ENCODE assay signal across 9 mouse cellular contexts in genomic region chr12:76016123-76017101, GRCm38 (mm10).
DNase-seq lines count a peak whose midpoint lies in the region; ATAC-seq and TF ChIP-seq lines count a peak whose summit lies in the region.
"Had no signal": no experiment of that assay in that cellular context is flagged by ENCODE, and none has a peak within 500 bp of the region (broad histone marks: within the 10 kb centered on the region; RNA-seq: fewer than 3 reads in every experiment).

No protein-coding gene starts in this region.

- H3K4me1 ChIP-seq in kidney, embryonic 14.5 days (ENCODE audit: control insufficient read depth, insufficient read depth, low read length): no peaks in the 10 kb centered on the region
- no peaks in the 10 kb centered on the region for H3K4me1 ChIP-seq in limb, embryonic 14.5 days (ENCODE audit: control insufficient read depth, insufficient read depth, low read length)

- H3K9me3 ChIP-seq in kidney, embryonic 14.5 days (ENCODE audit: control insufficient read depth, low read length): no peaks in the 10 kb centered on the region
- no peaks in the 10 kb centered on the region for H3K9me3 ChIP-seq in limb, embryonic 14.5 days (ENCODE audit: control insufficient read depth, low read length)
- H3K9me3 ChIP-seq: limb, embryonic 15.5 days had no signal

- peaks cover 9% of the 10 kb centered on the region; the same call in 1 of the 2 replicates for H3K36me3 ChIP-seq in kidney, embryonic 14.5 days (ENCODE audit: control insufficient read depth, insufficient read depth, low read length)
- H3K36me3 ChIP-seq in limb, embryonic 14.5 days (ENCODE audit: control insufficient read depth, insufficient read depth, low read length): peaks cover 16% of the 10 kb centered on the region

- no peak overlapping the region for H3K9ac ChIP-seq in kidney, embryonic 14.5 days (ENCODE audit: low read depth, low read length)
- no peak overlapping the region for H3K9ac ChIP-seq in limb, embryonic 14.5 days (ENCODE audit: low read depth, low read length, severe bottlenecking)
- H3K9ac ChIP-seq: limb, embryonic 15.5 days had no signal

- no peak for TF ChIP-seq POLR2A in limb, embryonic 14.5 days (IDR thresholded peaks at IDR 0.05; ENCODE audit: borderline replicate concordance, extremely low read depth, insufficient read depth, insufficient read length)

- ATAC-seq in kidney, embryonic 14.5 days (ENCODE audit: low FRiP score, low TSS enrichment): peak; percentile 76
- ATAC-seq in limb, embryonic 14.5 days (ENCODE audit: low FRiP score, low read depth): no peak

- H3K4me3 ChIP-seq in kidney, embryonic 14.5 days (ENCODE audit: low read length): no peak overlapping the region
- no peak overlapping the region for H3K4me3 ChIP-seq in limb, embryonic 14.5 days (replicated peaks; ENCODE audit: low read length)
- H3K4me3 ChIP-seq: limb, embryonic 15.5 days had no signal

- peak; percentile 91 for DNase-seq in B cell, adult 2 months
- DNase-seq in R1 (ENCODE audit: low read depth, low spot score): peak; percentile 82
- peak; percentile 89 to 92 for DNase-seq in cerebellum, postnatal 14 days
- peak; percentile 83 for DNase-seq in gastrocnemius, postnatal 10 days
- DNase-seq in limb, embryonic 14.5 days (ENCODE audit: low spot score): peak; percentile 73
- DNase-seq in retina, postnatal 7 days (ENCODE audit: low read depth, low spot score): peak; percentile 57
- peak; percentile 67 to 72 for DNase-seq in thymus, postnatal 36 days

- H3K27me3 ChIP-seq in kidney, embryonic 14.5 days (ENCODE audit: control insufficient read depth, insufficient read depth, low read length): no peaks in the 10 kb centered on the region
- H3K27me3 ChIP-seq in limb, embryonic 14.5 days (ENCODE audit: control insufficient read depth, insufficient read depth, low read length): no peaks in the 10 kb centered on the region
- H3K27me3 ChIP-seq: limb, embryonic 15.5 days had no signal

- 73% methylated on average over 14 of the region's 14 CpGs for WGBS in kidney, embryonic 14.5 days
- 79% methylated on average over 14 of the region's 14 CpGs for WGBS in limb, embryonic 14.5 days

- no peak overlapping the region for H3K4me2 ChIP-seq in kidney, embryonic 14.5 days (replicated peaks; ENCODE audit: low read depth, low read length)
- no peak overlapping the region for H3K4me2 ChIP-seq in limb, embryonic 14.5 days (replicated peaks; ENCODE audit: low read depth, low read length, severe bottlenecking)
- H3K4me2 ChIP-seq: limb, embryonic 15.5 days had no signal

- no peak overlapping the region for H3K27ac ChIP-seq in kidney, embryonic 14.5 days (ENCODE audit: low read depth, low read length)
- H3K27ac ChIP-seq in limb, embryonic 14.5 days (replicated peaks; ENCODE audit: low read depth, low read length): no peak overlapping the region
